In genomic region chr16:32915292-32916068, GRCm38 (mm10) we compare ENCODE assay signal across 8 mouse cellular contexts. TPM values are rescaled to one million over a fixed set of nuclear protein-coding genes. Genes with fewer than 3 reads are reported as not detected.
DNase-seq lines count a peak whose midpoint lies in the region; ATAC-seq and TF ChIP-seq lines count a peak whose summit lies in the region.

No protein-coding gene starts in this region.

- H3K4me3 ChIP-seq in kidney, embryonic 15.5 days (replicated peaks): peak overlapping the region; percentile 98
- peak overlapping the region; percentile 32 for H3K4me3 ChIP-seq in bone marrow, adult 2 months (replicated peaks; ENCODE audit: control insufficient read depth, low read depth, low read length)

- H3K4me1 ChIP-seq in kidney, embryonic 15.5 days: peaks cover 10% of the 10 kb centered on the region
- peaks cover 2% of the 10 kb centered on the region; the same call in 1 of the 2 replicates for H3K4me1 ChIP-seq in bone marrow, adult 2 months (ENCODE audit: control insufficient read depth, insufficient read depth, low read length)

- ATAC-seq in kidney, embryonic 15.5 days (replicated peaks; ENCODE audit: low FRiP score): no peak

- H3K27ac ChIP-seq in kidney, embryonic 15.5 days: no peak overlapping the region
- no peak overlapping the region for H3K27ac ChIP-seq in bone marrow, adult 2 months (ENCODE audit: control insufficient read depth, insufficient read depth, low read depth, low read length, poor library complexity)

- 70% methylated on average over 9 of the region's 9 CpGs for WGBS in kidney, embryonic 15.5 days
- 80% methylated on average over 9 of the region's 9 CpGs for WGBS in bone marrow, adult 2 months

- H3K9ac ChIP-seq in kidney, embryonic 15.5 days: no peak overlapping the region

- peak overlapping the region; percentile 87 for H3K4me2 ChIP-seq in kidney, embryonic 15.5 days

- H3K36me3 ChIP-seq in kidney, embryonic 15.5 days: peaks cover 12% of the 10 kb centered on the region

- no peak for TF ChIP-seq CTCF in bone marrow, adult 2 months (IDR thresholded peaks at IDR 0.05; ENCODE audit: control insufficient read depth, insufficient read depth, low read length)

- no peak for DNase-seq in kidney, postnatal 10 days
- DNase-seq in induced T-regulatory cell, adult 2 months (ENCODE audit: low read depth): peak; percentile 81
- peak; percentile 35 for DNase-seq in naive thymus-derived CD4-positive, alpha-beta T cell, adult 2 months (ENCODE audit: low read depth)
- DNase-seq in urinary bladder, postnatal 10 days (ENCODE audit: low spot score): no peak
- no peak for DNase-seq in right cerebral cortex, postnatal 36 days (ENCODE audit: low spot score in 2 of 2)
- no peak for DNase-seq in adrenal gland, postnatal 36 days

- no peak for TF ChIP-seq POLR2A in bone marrow, adult 2 months (IDR thresholded peaks at IDR 0.05; ENCODE audit: borderline replicate concordance, control insufficient read depth, low read depth, low read length)

- H3K27me3 ChIP-seq in kidney, embryonic 15.5 days: no peaks in the 10 kb centered on the region

- no peaks in the 10 kb centered on the region for H3K9me3 ChIP-seq in kidney, embryonic 15.5 days (replicated peaks)

RNA-seq across cellular contexts. Expression of gene Lrch3, which starts 1.6 kb away (rescaled TPM):
- polyA plus RNA-seq in kidney, embryonic 15.5 days (2015; fragmentation: Nextera tagmentation; extraction: Ambion mirVana): 23.6 and 25.9 TPM in 2 replicates
- 6.2 and 13.0 TPM in 2 replicates for polyA plus RNA-seq in bone marrow, adult 2 months (2011; ENCODE audit: insufficient read depth, insufficient read length, low replicate concordance, missing spikeins)
- total RNA-seq in adrenal gland, postnatal 36 days (2021): 10 to 100 TPM; 30.5 to 34.4 TPM

RNA-seq across cellular contexts. Expression of gene Rubcn, which starts 37.9 kb away (rescaled TPM):
- polyA plus RNA-seq in kidney, embryonic 15.5 days (2015; fragmentation: Nextera tagmentation; extraction: Ambion mirVana): 17.8 and 21.9 TPM in 2 replicates
- 12.8 and 25.8 TPM in 2 replicates for polyA plus RNA-seq in bone marrow, adult 2 months (2011; ENCODE audit: insufficient read depth, insufficient read length, low replicate concordance, missing spikeins)
- 10 to 100 TPM; 26.7 to 29.9 TPM for total RNA-seq in adrenal gland, postnatal 36 days (2021)

RNA-seq across cellular contexts. Expression of gene Fyttd1, which starts 38.2 kb away (rescaled TPM):
- polyA plus RNA-seq in kidney, embryonic 15.5 days (2015; fragmentation: Nextera tagmentation; extraction: Ambion mirVana): 98.7 and 113 TPM in 2 replicates
- polyA plus RNA-seq in bone marrow, adult 2 months (2011; ENCODE audit: insufficient read depth, insufficient read length, low replicate concordance, missing spikeins): 7.2 and 12.0 TPM in 2 replicates
- total RNA-seq in adrenal gland, postnatal 36 days (2021): 100 to 1,000 TPM; 104 to 118 TPM

Comparison
In these comparisons a context has a peak if more than half of its experiments do, and no peak if none do; other contexts are left out.
1. DNase-seq: peak in induced T-regulatory cell, adult 2 months (single experiment) and naive thymus-derived CD4-positive, alpha-beta T cell, adult 2 months (single experiment); none in kidney, postnatal 10 days (single experiment), urinary bladder, postnatal 10 days (single experiment), right cerebral cortex, postnatal 36 days (0 of 2) and adrenal gland, postnatal 36 days (0 of 2).